Mouse (Mus musculus) Muller cell, postnatal 12 days (primary cell): Measurements from ENCODE around the gene Chmp4b.

Experiments
- DNase-seq: peaks from one replicate; pipeline ENCODE4 v3.0.0-alpha.2; 2015; ENCODE audit errors: inconsistent ontology term

Gene Chmp4b

GRCm38 (mm10) chr2:154682712-154683111 lies 31.2 kb downstream of the Chmp4b start:
- no peak for DNase-seq

GRCm38 (mm10) chr2:154684901-154685470 lies 33.5 kb downstream of the Chmp4b start:
- no peak for DNase-seq

- no peak for DNase-seq
Observed at GRCm38 (mm10) chr2:154685772-154686171, 34.3 kb downstream of the Chmp4b start.

- DNase-seq, result no peak
Observed at GRCm38 (mm10) chr2:154686819-154687218, 35.3 kb downstream of the Chmp4b start.

GRCm38 (mm10) chr2:154689391-154689790 lies 37.9 kb downstream of the Chmp4b start:
- DNase-seq, result no peak

- DNase-seq, result no peak
Observed at GRCm38 (mm10) chr2:154690959-154691358, 39.5 kb downstream of the Chmp4b start.

- DNase-seq, result no peak
Observed at GRCm38 (mm10) chr2:154693186-154693940, 41.9 kb downstream of the Chmp4b start.

GRCm38 (mm10) chr2:154693941-154694256 lies 42.4 kb downstream of the Chmp4b start:
- DNase-seq, result no peak

GRCm38 (mm10) chr2:154695690-154696089 lies 44.2 kb downstream of the Chmp4b start:
- no peak for DNase-seq

- DNase-seq, result no peak
Observed at GRCm38 (mm10) chr2:154696660-154697059, 45.2 kb downstream of the Chmp4b start.

GRCm38 (mm10) chr2:154699360-154699759 lies 47.9 kb downstream of the Chmp4b start:
- no peak for DNase-seq

GRCm38 (mm10) chr2:154700177-154700576 lies 48.7 kb downstream of the Chmp4b start:
- DNase-seq, result no peak

- peak; percentile 79 for DNase-seq
Observed at GRCm38 (mm10) chr2:154702637-154703315, 51.3 kb downstream of the Chmp4b start.

- peak; percentile 18 for DNase-seq
Observed at GRCm38 (mm10) chr2:154706526-154707280, 55.2 kb downstream of the Chmp4b start.

GRCm38 (mm10) chr2:154707284-154707683 lies 55.8 kb downstream of the Chmp4b start:
- no peak for DNase-seq

- DNase-seq, result no peak
Observed at GRCm38 (mm10) chr2:154707830-154708385, 56.4 kb downstream of the Chmp4b start.

- peak; percentile 42 for DNase-seq
Observed at GRCm38 (mm10) chr2:154711701-154712100, 60.2 kb downstream of the Chmp4b start.

- DNase-seq, result peak; percentile 43
Observed at GRCm38 (mm10) chr2:154712271-154712677, 60.8 kb downstream of the Chmp4b start.

- DNase-seq, result no peak
Observed at GRCm38 (mm10) chr2:154713083-154713482, 61.6 kb downstream of the Chmp4b start.

- DNase-seq, result no peak
Observed at GRCm38 (mm10) chr2:154713964-154714363, 62.5 kb downstream of the Chmp4b start.

GRCm38 (mm10) chr2:154716586-154716985 lies 65.1 kb downstream of the Chmp4b start:
- no peak for DNase-seq

GRCm38 (mm10) chr2:154717081-154717480 lies 65.6 kb downstream of the Chmp4b start:
- no peak for DNase-seq
